Comparison of ENCODE assay signal across 18 mouse cellular contexts in the genomic region with DNA sequence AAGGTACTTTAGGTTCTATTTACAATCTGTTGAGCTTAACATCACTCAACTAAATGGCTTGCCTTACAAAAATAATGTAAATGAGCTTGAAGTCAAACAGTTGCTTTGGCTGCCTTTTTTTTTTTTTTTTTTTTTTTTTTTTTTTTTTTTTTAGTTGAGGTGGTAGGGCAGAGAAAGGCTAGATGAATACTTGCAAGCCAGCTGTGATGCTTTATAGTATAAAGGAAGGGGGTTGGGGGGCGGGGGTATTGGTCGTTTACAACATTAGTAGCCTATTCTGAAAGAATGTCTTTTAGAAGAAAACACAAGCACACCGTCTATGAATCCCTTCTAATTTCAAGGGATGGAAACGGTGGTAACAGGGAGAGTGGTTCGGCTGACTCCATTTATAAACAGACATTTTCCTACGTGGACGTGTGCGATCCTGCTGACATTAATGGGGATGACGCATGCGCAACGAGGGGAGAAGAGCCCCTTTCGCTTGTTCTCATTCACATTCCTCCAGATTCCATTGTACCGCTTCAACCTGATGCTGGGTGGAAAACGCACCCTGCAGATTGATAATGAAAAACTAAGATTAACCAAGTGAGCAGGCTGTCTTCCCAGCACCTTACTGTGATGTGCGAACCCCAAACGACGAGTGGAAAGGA.
DNase-seq lines count a peak whose midpoint lies in the region; ATAC-seq and TF ChIP-seq lines count a peak whose summit lies in the region.
"Had no signal": no experiment of that assay in that cellular context is flagged by ENCODE, and none has a peak within 500 bp of the region (broad histone marks: within the 10 kb centered on the region; RNA-seq: fewer than 3 reads in every experiment).

No protein-coding gene starts in this region.

- peak overlapping the region; percentile 18; the same call in 1 of the 2 replicates for H3K4me2 ChIP-seq in lung, embryonic 14.5 days
- no peak overlapping the region for H3K4me2 ChIP-seq in lung, postnatal 0 days (replicated peaks; ENCODE audit: low read depth, low read length)
- H3K4me2 ChIP-seq in hindbrain, postnatal 0 days (ENCODE audit: low read depth, low read length), result peak overlapping the region; percentile 39
- H3K4me2 ChIP-seq: forebrain, embryonic 12.5 days had no signal

- 0 out of 2 replicates have a peak, but pooled peaks cover 8% of the 10 kb centered on the region for H3K4me1 ChIP-seq in lung, embryonic 14.5 days (ENCODE audit: insufficient read depth)
- no peaks in the 10 kb centered on the region for H3K4me1 ChIP-seq in lung, postnatal 0 days (ENCODE audit: insufficient read depth, low read depth, low read length)
- H3K4me1 ChIP-seq in hindbrain, postnatal 0 days (ENCODE audit: insufficient read depth, low read length), result 0 out of 2 replicates have a peak, but pooled peaks cover 3% of the 10 kb centered on the region
- H3K4me1 ChIP-seq: embryonic facial prominence, embryonic 12.5 days had no signal

- H3K4me3 ChIP-seq in lung, embryonic 14.5 days (ENCODE audit: low read depth, low read length), result no peak overlapping the region
- no peak overlapping the region for H3K4me3 ChIP-seq in lung, postnatal 0 days (ENCODE audit: low read depth, low read length)
- H3K4me3 ChIP-seq in hindbrain, postnatal 0 days (ENCODE audit: low read length), result peak overlapping the region; percentile 16
- H3K4me3 ChIP-seq: embryonic facial prominence, embryonic 12.5 days; forebrain, embryonic 12.5 days had no signal

- no peak overlapping the region for H3K27ac ChIP-seq in lung, embryonic 14.5 days (ENCODE audit: low read depth)
- H3K27ac ChIP-seq in lung, postnatal 0 days (ENCODE audit: low read length), result no peak overlapping the region
- no peak overlapping the region for H3K27ac ChIP-seq in hindbrain, postnatal 0 days
- H3K27ac ChIP-seq: embryonic facial prominence, embryonic 12.5 days; forebrain, embryonic 12.5 days; macrophage had no signal

- no peak for ATAC-seq in lung, embryonic 14.5 days (ENCODE audit: insufficient read depth)
- ATAC-seq in lung, postnatal 0 days, result no peak
- no peak for ATAC-seq in hindbrain, postnatal 0 days
- ATAC-seq: Patski had no signal

- TF ChIP-seq EP300 in lung, postnatal 0 days (IDR thresholded peaks at IDR 0.05), result no peak

- H3K27me3 ChIP-seq in lung, embryonic 14.5 days (ENCODE audit: insufficient read depth, low read length), result no peaks in the 10 kb centered on the region
- no peaks in the 10 kb centered on the region for H3K27me3 ChIP-seq in lung, postnatal 0 days (replicated peaks; ENCODE audit: insufficient read depth, low read length)
- H3K27me3 ChIP-seq in hindbrain, postnatal 0 days (ENCODE audit: insufficient read depth, low read length), result no peaks in the 10 kb centered on the region
- H3K27me3 ChIP-seq: CH12.LX; embryonic facial prominence, embryonic 12.5 days; forebrain, embryonic 12.5 days had no signal

- H3K36me3 ChIP-seq in lung, embryonic 14.5 days (ENCODE audit: insufficient read depth), result no peaks in the 10 kb centered on the region
- no peaks in the 10 kb centered on the region for H3K36me3 ChIP-seq in lung, postnatal 0 days (ENCODE audit: insufficient read depth, low read length)
- no peaks in the 10 kb centered on the region for H3K36me3 ChIP-seq in hindbrain, postnatal 0 days (ENCODE audit: insufficient read depth, low read length)
- H3K36me3 ChIP-seq: embryonic facial prominence, embryonic 12.5 days; forebrain, embryonic 12.5 days had no signal

- no peak for TF ChIP-seq CTCF in lung, embryonic 14.5 days (IDR thresholded peaks at IDR 0.05; ENCODE audit: low read depth)
- no peak for TF ChIP-seq CTCF in lung, postnatal 0 days (IDR thresholded peaks at IDR 0.05)
- TF ChIP-seq CTCF in hindbrain, postnatal 0 days (IDR thresholded peaks at IDR 0.05; ENCODE audit: low read depth), result no peak

- peak; percentile 24 for DNase-seq in lung, embryonic 14.5 days
- DNase-seq in lung, postnatal 0 days (ENCODE audit: low spot score), result no peak
- DNase-seq in embryo, embryonic 11 days, result peak; percentile 17
- peak; percentile 66 for DNase-seq in hindbrain, postnatal 0 days (ENCODE audit: low spot score)
- peak; percentile 39 for DNase-seq in retina, postnatal 1 day
- DNase-seq in adipocyte (ENCODE audit: low spot score), result no peak
- DNase-seq in ovary, postnatal 14 days (ENCODE audit: low spot score), result no peak
- DNase-seq: adrenal gland, postnatal 25 days; cerebellum, adult 8-10 months; gastrocnemius, postnatal 10 days; kidney, adult 8-10 months; liver; right cerebral cortex, postnatal 25 days had no signal

- no peak overlapping the region for H3K9ac ChIP-seq in lung, embryonic 14.5 days
- H3K9ac ChIP-seq in lung, postnatal 0 days (replicated peaks; ENCODE audit: low read depth), result no peak overlapping the region
- no peak overlapping the region for H3K9ac ChIP-seq in hindbrain, postnatal 0 days (replicated peaks; ENCODE audit: low read length)
- H3K9ac ChIP-seq: embryonic facial prominence, embryonic 12.5 days; forebrain, embryonic 12.5 days had no signal

- WGBS in lung, embryonic 14.5 days, result 57% methylated on average over 17 of the region's 17 CpGs
- 70% methylated on average over 17 of the region's 17 CpGs for WGBS in lung, postnatal 0 days
- 46% methylated on average over 17 of the region's 17 CpGs for WGBS in hindbrain, postnatal 0 days

- H3K9me3 ChIP-seq in lung, embryonic 14.5 days (ENCODE audit: low read depth, low read length), result no peaks in the 10 kb centered on the region
- H3K9me3 ChIP-seq in lung, postnatal 0 days (ENCODE audit: low read length), result no peaks in the 10 kb centered on the region
- no peaks in the 10 kb centered on the region for H3K9me3 ChIP-seq in hindbrain, postnatal 0 days (ENCODE audit: low read length)
- H3K9me3 ChIP-seq: embryonic facial prominence, embryonic 12.5 days; forebrain, embryonic 12.5 days had no signal

Comparison
In these comparisons a context has a peak if more than half of its experiments do, and no peak if none do; other contexts are left out.
1. DNase-seq: peak in lung, embryonic 14.5 days (single experiment), embryo, embryonic 11 days (single experiment), hindbrain, postnatal 0 days (single experiment) and retina, postnatal 1 day (single experiment); none in lung, postnatal 0 days (single experiment), adipocyte (single experiment) and ovary, postnatal 14 days (single experiment).